Mouse (Mus musculus): ENCODE data around the gene Pitpnm2. TPM values are rescaled to one million over a fixed set of nuclear protein-coding genes. Genes with fewer than 3 reads are reported as not detected.
A peak's percentile ranks its signal among the peaks of the same experiment; 100 is the strongest.

Pitpnm2 gene
- polyA plus RNA-seq, 1 experiment from 2014 or later = 9.2 TPM

- Histone ChIP-seq H3K4me3 (ENCODE audit: low read depth, low read length) (no peak overlapping the region), H3K4me1 (ENCODE audit: insufficient read depth, low read depth, low read length) (peaks cover 17% of the 10 kb centered on the region; the same call in 1 of the 2 replicates), H3K27me3 (replicated peaks; ENCODE audit: insufficient read depth, low read length) (no peaks in the 10 kb centered on the region), H3K36me3 (ENCODE audit: insufficient read depth, low read length) (no peaks in the 10 kb centered on the region), H3K9ac (replicated peaks; ENCODE audit: low read depth) (no peak overlapping the region), H3K9me3 (ENCODE audit: low read length) (no peaks in the 10 kb centered on the region), H3K27ac (ENCODE audit: low read length) (no peak overlapping the region), H3K4me2 (replicated peaks; ENCODE audit: low read depth, low read length) (no peak overlapping the region)
- 59% methylated on average over 6 of the region's 6 CpGs for WGBS
- ATAC-seq (no peak), DNase-seq (ENCODE audit: low spot score) (no peak)
- TF ChIP-seq EP300 (IDR thresholded peaks at IDR 0.05) (no peak), CTCF (IDR thresholded peaks at IDR 0.05) (no peak)
These were observed 39.7 kb downstream of the Pitpnm2 start for GRCm38 (mm10) chr5:124209850-124210249.

GRCm38 (mm10) chr5:124208030-124208429, 41.5 kb downstream of the Pitpnm2 start:
- no peak overlapping the region for H3K4me2 ChIP-seq (replicated peaks; ENCODE audit: low read depth, low read length)
- H3K4me3 ChIP-seq (ENCODE audit: low read depth, low read length) = no peak overlapping the region
- ATAC-seq (no peak), DNase-seq (ENCODE audit: low spot score) (no peak)
- 54% methylated on average over 8 of the region's 8 CpGs for WGBS
- peaks cover 20% of the 10 kb centered on the region; the same call in 1 of the 2 replicates for H3K4me1 ChIP-seq (ENCODE audit: insufficient read depth, low read depth, low read length)
- no peaks in the 10 kb centered on the region for H3K27me3 ChIP-seq (replicated peaks; ENCODE audit: insufficient read depth, low read length)
- TF ChIP-seq CTCF (IDR thresholded peaks at IDR 0.05) = no peak
- no peak for TF ChIP-seq EP300 (IDR thresholded peaks at IDR 0.05)
- no peaks in the 10 kb centered on the region for H3K36me3 ChIP-seq (ENCODE audit: insufficient read depth, low read length)
- no peaks in the 10 kb centered on the region for H3K9me3 ChIP-seq (ENCODE audit: low read length)
- no peak overlapping the region for H3K9ac ChIP-seq (replicated peaks; ENCODE audit: low read depth)
- H3K27ac ChIP-seq (ENCODE audit: low read length) = peak overlapping the region; percentile 39; the same call in 1 of the 2 replicates

GRCm38 (mm10) chr5:124206481-124207038, 43.0 kb downstream of the Pitpnm2 start:
- DNase-seq (ENCODE audit: low spot score) (peak; percentile 92), ATAC-seq (peak; percentile 88)
- H3K4me3 ChIP-seq (ENCODE audit: low read depth, low read length) = no peak overlapping the region
- H3K36me3 ChIP-seq (ENCODE audit: insufficient read depth, low read length) = no peaks in the 10 kb centered on the region
- H3K9ac ChIP-seq (replicated peaks; ENCODE audit: low read depth) = no peak overlapping the region
- peak overlapping the region; percentile 39 for H3K27ac ChIP-seq (ENCODE audit: low read length)
- TF ChIP-seq CTCF (IDR thresholded peaks at IDR 0.05) = peak; percentile 35
- TF ChIP-seq EP300 (IDR thresholded peaks at IDR 0.05) = peak; percentile 75; the same call in 1 of the 2 replicates
- H3K9me3 ChIP-seq (ENCODE audit: low read length) = no peaks in the 10 kb centered on the region
- H3K4me1 ChIP-seq (ENCODE audit: insufficient read depth, low read depth, low read length) = peaks cover 28% of the 10 kb centered on the region
- 34% methylated on average over 13 of the region's 13 CpGs for WGBS
- no peak overlapping the region for H3K4me2 ChIP-seq (replicated peaks; ENCODE audit: low read depth, low read length)
- H3K27me3 ChIP-seq (replicated peaks; ENCODE audit: insufficient read depth, low read length) = no peaks in the 10 kb centered on the region

- no peaks in the 10 kb centered on the region for H3K9me3 ChIP-seq (ENCODE audit: low read length)
- peak overlapping the region; percentile 39 for H3K27ac ChIP-seq (ENCODE audit: low read length)
- no peaks in the 10 kb centered on the region for H3K36me3 ChIP-seq (ENCODE audit: insufficient read depth, low read length)
- H3K9ac ChIP-seq (replicated peaks; ENCODE audit: low read depth) = no peak overlapping the region
- no peak overlapping the region for H3K4me2 ChIP-seq (replicated peaks; ENCODE audit: low read depth, low read length)
- 39% methylated on average over 5 of the region's 5 CpGs for WGBS
- TF ChIP-seq EP300 (IDR thresholded peaks at IDR 0.05) (no peak), CTCF (IDR thresholded peaks at IDR 0.05) (no peak)
- no peaks in the 10 kb centered on the region for H3K27me3 ChIP-seq (replicated peaks; ENCODE audit: insufficient read depth, low read length)
- H3K4me3 ChIP-seq (ENCODE audit: low read depth, low read length) = no peak overlapping the region
- ATAC-seq (no peak; the same call in 1 of the 2 replicates), DNase-seq (ENCODE audit: low spot score) (no peak)
- peaks cover 31% of the 10 kb centered on the region for H3K4me1 ChIP-seq (ENCODE audit: insufficient read depth, low read depth, low read length)
These were observed 43.7 kb downstream of the Pitpnm2 start for GRCm38 (mm10) chr5:124205809-124206380.

- TF ChIP-seq CTCF (IDR thresholded peaks at IDR 0.05) (no peak), EP300 (IDR thresholded peaks at IDR 0.05) (no peak)
- Histone ChIP-seq H3K4me1 (ENCODE audit: insufficient read depth, low read depth, low read length) (peaks cover 38% of the 10 kb centered on the region), H3K36me3 (ENCODE audit: insufficient read depth, low read length) (no peaks in the 10 kb centered on the region), H3K27me3 (replicated peaks; ENCODE audit: insufficient read depth, low read length) (no peaks in the 10 kb centered on the region), H3K9me3 (ENCODE audit: low read length) (no peaks in the 10 kb centered on the region), H3K4me3 (ENCODE audit: low read depth, low read length) (no peak overlapping the region), H3K27ac (ENCODE audit: low read length) (no peak overlapping the region), H3K9ac (replicated peaks; ENCODE audit: low read depth) (no peak overlapping the region), H3K4me2 (replicated peaks; ENCODE audit: low read depth, low read length) (no peak overlapping the region)
- 66% methylated on average over 9 of the region's 9 CpGs for WGBS
- no peak for ATAC-seq
- no peak for DNase-seq (ENCODE audit: low spot score)
These were observed 44.3 kb downstream of the Pitpnm2 start for GRCm38 (mm10) chr5:124205211-124205610.

GRCm38 (mm10) chr5:124204127-124204794, 45.3 kb downstream of the Pitpnm2 start:
- Histone ChIP-seq H3K4me1 (ENCODE audit: insufficient read depth, low read depth, low read length) (peaks cover 42% of the 10 kb centered on the region), H3K9ac (replicated peaks; ENCODE audit: low read depth) (no peak overlapping the region), H3K27ac (ENCODE audit: low read length) (peak overlapping the region; percentile 51; the same call in 1 of the 2 replicates), H3K4me2 (replicated peaks; ENCODE audit: low read depth, low read length) (no peak overlapping the region), H3K9me3 (ENCODE audit: low read length) (no peaks in the 10 kb centered on the region), H3K4me3 (ENCODE audit: low read depth, low read length) (no peak overlapping the region), H3K36me3 (ENCODE audit: insufficient read depth, low read length) (no peaks in the 10 kb centered on the region), H3K27me3 (replicated peaks; ENCODE audit: insufficient read depth, low read length) (no peaks in the 10 kb centered on the region)
- ATAC-seq = peak; percentile 16; the same call in 1 of the 2 replicates
- TF ChIP-seq CTCF (IDR thresholded peaks at IDR 0.05) = no peak
- TF ChIP-seq EP300 (IDR thresholded peaks at IDR 0.05) = peak; percentile 28; the same call in 1 of the 2 replicates
- no peak for DNase-seq (ENCODE audit: low spot score)
- 76% methylated on average over 9 of the region's 9 CpGs for WGBS

Measured in lung, postnatal 0 days (tissue).